Mouse (Mus musculus) left cerebral cortex, adult 8-10 months (tissue): ENCODE data around the gene Gm13124. TPM values are rescaled to one million over a fixed set of nuclear protein-coding genes. Genes with fewer than 3 reads are reported as not detected.
"Not testable (repeated sequence)": the region's sequence is repeated elsewhere in the genome, so short reads cannot be mapped to it uniquely, and the experiment has no call there.

Experiments
- DNase-seq, 2 experiments: peaks; one replicate each; pipeline ENCODE4 v3.0.0; 2022; ENCODE audit warnings: low spot score in 2 of 2
- total RNA-seq, 4 experiments: library from RNA; stranded (reverse); gene quantifications; 2 replicates each; pipeline ENCODE4 v1.2.4; 2022

Gm13124 gene
- total RNA-seq = not detected

DNA sequence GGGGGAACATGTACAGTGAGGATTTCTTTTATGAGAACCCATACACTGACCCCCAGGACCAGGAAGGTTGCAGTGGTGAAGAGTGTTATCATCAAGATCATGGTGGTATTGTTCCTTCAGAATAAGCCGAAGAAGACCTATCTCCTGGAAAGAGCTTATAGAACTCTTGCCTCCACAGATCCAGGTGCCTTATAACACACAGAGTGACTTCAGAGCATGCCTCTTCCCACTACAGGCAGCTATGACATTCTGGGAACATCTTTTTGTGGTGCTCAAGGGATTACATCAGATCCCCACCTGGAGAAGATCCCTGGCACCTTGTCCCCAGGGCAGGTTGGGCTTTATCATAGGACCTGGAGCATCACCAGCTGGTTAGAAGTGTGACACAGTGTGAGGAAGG is at the start of gene Gm13124:
TSS of gene Gm13124 (minus strand) at position 101 of the 400 bp plus-strand sequence.
- DNase-seq = no peak

DNA sequence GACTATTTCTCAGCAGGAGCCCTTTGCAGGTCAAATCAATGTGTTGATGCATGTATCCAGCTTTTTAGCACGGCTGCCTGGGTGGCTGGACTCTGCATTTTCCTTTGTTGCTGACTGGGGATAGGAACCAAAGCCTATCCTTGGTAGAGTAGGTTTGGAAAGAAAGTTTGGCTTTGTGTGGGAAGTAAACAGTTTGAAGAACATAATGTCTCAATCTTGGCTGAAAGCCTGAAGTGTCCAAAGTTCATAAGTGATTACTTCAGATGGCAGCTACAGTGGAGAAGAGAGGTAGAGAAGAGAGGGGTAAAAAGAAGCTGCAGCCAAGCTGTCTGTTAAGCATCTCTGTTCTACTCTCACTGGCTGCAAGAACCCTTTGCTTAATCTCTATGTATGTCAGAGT is 49.7 kb upstream of the Gm13124 start:
- no peak for DNase-seq

DNA sequence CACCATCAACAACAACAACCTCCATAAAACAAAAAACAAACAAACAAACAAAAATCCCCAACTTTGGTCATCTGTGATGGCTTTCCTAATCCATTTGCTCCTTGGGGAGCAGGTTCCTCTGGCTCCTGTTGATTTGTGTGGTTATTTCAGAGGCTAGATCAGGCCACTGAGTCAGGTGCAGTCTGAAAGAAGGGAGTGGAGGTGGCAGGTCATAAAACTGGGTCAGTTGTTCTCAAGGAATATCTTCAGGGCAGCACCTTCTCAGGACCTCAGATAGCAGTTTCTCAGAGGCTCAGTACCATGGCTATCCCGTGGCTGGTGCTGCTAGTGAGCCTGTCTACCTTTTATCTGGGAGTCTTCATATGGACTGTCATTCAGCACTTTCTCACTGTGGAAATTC is 48.5 kb upstream of the Gm13124 start, which contains the start of gene Aadacl4:
TSS of gene Aadacl4 (plus strand) at position 301 of the 400 bp plus-strand sequence.
- DNase-seq = no peak

DNA sequence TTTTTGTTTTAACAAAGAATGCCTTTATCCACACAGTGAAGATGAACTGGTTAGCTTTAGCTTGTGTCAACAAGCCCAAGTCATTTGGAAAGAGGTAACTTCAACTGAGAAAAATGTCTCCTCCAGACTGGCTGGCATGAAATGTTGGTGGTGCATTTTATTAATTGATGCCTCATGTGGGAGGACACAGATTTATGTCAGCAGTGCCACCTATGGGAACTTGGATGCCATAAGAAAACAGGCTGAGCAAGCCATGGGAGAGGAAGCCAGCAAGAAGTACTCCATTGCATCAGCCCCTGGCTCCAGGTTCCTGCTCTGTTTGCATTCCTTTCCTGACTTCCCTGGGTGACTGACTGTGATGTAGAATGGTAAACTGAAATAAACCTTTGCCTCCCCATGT is 27.9 kb upstream of the Gm13124 start:
- no peak for DNase-seq

DNA sequence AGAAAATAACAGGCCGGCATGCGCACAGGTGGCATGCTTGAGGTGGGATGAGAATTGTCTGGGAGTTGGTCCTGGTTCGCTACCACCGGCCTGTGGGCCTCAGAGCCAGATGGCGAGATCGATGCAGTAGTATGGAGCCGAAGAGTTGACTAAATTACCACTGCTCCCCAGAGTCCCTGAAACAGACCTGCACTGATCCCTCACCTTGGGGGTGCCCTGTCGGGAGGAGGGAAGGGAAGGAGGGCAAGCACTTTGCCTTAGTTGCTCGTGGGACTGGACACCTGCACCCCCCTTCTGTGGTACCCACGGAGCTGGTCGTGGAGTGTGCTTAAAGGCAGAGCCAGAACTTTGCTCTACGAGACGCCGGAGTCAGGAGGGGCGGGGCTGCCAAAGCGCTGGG is 21.3 kb upstream of the Gm13124 start:
- not testable (repeated sequence) for DNase-seq

DNA sequence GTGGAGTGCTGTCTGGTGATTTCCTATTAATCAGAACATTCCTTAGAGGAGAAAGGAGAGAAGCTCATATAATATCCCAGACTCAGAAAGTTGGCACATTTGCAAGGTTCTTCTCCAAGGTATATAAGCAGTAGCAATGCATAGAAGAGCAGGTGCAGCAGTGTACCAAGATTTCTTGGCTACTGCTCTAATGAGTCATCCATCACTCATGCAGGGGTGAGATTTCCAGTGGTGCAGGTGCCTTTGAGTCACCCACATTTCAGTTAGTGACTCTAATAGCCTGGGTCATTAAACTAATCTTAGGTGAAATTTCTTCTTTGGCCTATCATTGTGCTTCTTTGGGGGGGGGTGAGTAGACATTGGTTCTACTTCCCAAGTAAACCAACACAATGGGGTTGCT is 2.8 kb upstream of the Gm13124 start:
- no peak for DNase-seq

DNA sequence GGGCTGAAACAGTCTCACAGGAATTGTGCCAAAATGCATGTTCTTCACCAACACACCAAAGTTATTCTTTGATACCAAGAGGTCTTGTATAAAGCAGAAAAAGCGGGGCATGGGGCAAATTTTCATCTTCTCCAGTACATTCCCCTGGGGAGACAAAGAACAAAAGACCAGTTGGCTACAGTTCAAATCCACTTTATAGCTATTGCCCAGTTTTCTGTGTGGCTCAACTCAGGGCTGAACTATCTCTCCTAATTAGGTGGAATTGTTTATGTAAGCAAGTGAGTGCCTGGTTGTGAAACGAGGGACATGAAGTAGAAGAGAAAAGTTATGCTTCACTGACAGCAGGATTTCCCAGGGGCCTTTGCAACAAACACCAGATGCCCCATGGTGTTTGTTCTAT is 3.7 kb downstream of the Gm13124 start:
- DNase-seq = no peak

DNA sequence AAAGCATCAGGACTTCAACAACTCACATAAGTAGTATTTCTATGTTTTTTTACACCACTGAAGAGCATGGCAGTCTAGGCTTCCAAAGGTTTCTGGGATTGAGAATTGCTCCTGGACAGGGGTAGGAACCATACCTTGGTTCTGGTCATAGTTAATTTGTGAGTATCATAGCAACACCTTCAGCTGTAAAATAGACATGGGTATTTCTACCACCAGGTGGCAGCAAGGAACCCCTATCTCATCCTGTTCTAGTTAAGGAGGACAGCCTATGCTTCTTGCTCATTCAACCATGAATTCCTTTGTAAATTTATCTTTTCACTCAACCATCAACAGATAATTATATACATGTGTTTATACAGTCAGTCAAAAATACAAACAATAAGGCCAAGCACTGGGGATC is 5.1 kb downstream of the Gm13124 start:
- no peak for DNase-seq

DNA sequence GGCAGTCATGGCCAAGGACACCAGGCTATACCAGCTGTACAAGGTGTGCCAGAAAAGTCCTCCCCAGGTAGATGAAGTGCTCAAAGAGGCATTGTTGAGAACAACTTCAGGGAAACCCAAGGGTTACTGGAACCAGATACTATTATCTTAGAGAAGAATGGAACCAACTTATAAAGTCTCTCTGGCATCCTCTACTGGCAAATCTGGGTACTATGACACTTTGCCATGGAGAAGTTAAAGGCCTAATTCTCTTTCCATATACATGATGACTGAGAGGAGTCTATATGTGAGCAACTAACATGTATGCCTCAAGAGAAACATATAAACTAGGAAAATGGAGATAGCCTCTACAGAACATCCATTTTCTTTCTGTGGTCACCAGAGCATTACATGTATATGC is 13.8 kb downstream of the Gm13124 start:
- DNase-seq = no peak

DNA sequence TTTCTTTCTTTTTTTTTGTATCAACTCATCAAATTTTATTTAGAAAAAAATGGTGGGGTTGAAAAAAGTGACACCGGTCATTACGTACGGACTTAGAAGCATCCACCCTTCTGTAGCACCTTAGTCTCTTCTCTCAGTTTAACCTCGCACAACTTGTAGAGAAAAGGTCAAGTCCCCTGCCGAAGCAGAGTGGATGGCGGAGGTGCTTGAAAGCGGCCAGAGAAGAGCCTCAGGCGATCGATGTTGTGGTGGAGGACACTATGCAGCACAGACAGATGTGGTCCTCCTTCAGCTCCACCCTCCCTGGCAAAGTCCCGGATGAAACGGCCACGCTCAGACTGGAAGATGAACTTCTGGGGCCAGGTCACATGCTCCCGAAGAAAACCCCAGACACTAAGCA is 19.6 kb downstream of the Gm13124 start:
- DNase-seq = not testable (repeated sequence)

DNA sequence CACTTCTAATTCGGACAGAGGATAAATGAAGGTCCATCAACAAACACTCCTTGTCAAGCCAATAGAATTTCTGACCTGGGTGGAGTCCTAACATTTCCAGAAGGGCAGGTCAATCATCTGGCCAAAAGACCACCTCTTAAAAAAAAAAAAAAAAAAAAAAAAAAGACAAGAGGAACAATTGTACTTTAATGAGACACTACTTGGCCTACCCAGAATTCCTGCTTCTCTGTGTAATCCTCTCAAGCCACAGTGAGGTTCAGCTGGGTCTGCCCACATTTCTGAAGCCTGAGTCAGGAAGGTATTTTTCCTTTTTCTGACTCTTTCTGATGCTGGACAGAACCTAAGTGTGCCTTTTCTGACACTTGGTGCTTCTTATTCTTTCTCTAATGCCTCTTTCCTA is 20.2 kb downstream of the Gm13124 start:
- no peak for DNase-seq

DNA sequence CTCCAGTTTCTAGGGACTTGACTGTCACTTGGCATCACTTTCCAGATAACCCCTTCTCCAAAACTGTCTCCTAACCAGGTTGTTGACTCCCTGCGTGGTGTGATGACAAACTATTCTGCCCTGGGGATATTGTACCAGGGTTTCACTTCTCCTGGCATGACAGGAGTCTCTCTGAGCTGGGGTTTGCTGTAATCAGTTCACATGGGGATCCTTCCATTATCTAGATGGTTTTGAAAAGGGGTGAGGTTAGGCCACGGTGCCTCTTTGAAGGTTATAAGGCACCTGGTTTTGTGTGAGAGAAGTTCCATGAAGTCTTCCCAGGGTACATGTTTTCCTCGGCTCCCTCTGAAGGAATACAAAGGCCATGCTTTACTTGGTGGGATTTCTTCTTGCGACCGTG is 45.4 kb downstream of the Gm13124 start, which contains the start of gene 9430007A20Rik:
TSS of gene 9430007A20Rik (plus strand) at position 301 of the 400 bp plus-strand sequence.
- DNase-seq = no peak

DNA sequence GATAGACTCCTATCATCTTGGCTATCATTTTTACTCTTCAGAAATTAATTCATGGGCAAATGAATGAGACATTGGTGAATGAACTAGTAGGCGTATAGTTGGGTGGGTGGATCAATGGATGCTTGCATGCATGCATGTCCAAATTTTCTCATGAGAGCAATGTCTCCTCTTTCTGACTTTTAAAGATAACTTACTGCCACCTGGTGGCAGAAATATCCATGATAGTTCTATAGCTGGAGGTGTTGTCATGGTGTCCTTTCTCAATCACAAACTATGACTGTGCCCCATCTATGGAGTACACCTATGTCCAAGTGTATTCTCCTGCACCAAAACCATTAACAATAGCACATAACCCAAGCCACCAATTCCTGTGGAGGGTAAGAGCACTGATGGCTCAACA is 58.4 kb downstream of the Gm13124 start:
- no peak for DNase-seq

Other genes starting within 250 kb of the Gm13124 start
- gene Gm13128, start 234.9 kb downstream of the Gm13124 start, total RNA-seq = not detected
- not detected for gene Gm13119, start 207.2 kb downstream of the Gm13124 start, total RNA-seq
- gene Pramef20, start 187.2 kb downstream of the Gm13124 start, total RNA-seq = not detected
- not detected for gene Pramef12, start 156.7 kb downstream of the Gm13124 start, total RNA-seq
- gene 1700012P22Rik, start 126.4 kb downstream of the Gm13124 start, total RNA-seq = not detected
- not detected for gene Gm9944, start 111.8 kb downstream of the Gm13124 start, total RNA-seq
- gene Aadacl3, start 101.4 kb downstream of the Gm13124 start, total RNA-seq = not detected
- gene 9430007A20Rik, start 45.3 kb downstream of the Gm13124 start, total RNA-seq = not detected
- gene Aadacl4, start 48.6 kb upstream of the Gm13124 start, total RNA-seq = not detected
- not detected for gene Gm436, start 121.2 kb upstream of the Gm13124 start, total RNA-seq
- under 1 TPM; 0.49 to 0.59 (median 0.51) TPM for gene Gm13178, start 156.3 kb upstream of the Gm13124 start, total RNA-seq
- not detected for gene Gm438, start 221.4 kb upstream of the Gm13124 start, total RNA-seq